Mouse (Mus musculus) liver, embryonic 14.5 days (tissue): Measurements from ENCODE around the gene Mgat1. TPM values are rescaled to one million over a fixed set of nuclear protein-coding genes. Genes with fewer than 3 reads are reported as not detected.

Experiments used
- ATAC-seq: fragments of 200-750 bp; cut with Nextera tagmentation; 2 replicates; pipeline ENCODE4 v1.8.0; 2017; ENCODE audit warnings: moderate number of reproducible peaks, mild to moderate bottlenecking, moderate library complexity; ENCODE audit not compliant: insufficient read depth
- DNase-seq, 3 experiments: peaks; one replicate each; pipeline ENCODE4 v3.0.0-alpha.2; 2012 to 2013; ENCODE audit warnings: low read depth in 3 of 3, low spot score in 3 of 3
- H3K27ac ChIP-seq: fragments of 300-500 bp; sonication (generic); 2 replicates; pipeline ENCODE4 v1.5.1; 2014; ENCODE audit warnings: moderate library complexity, mild to moderate bottlenecking, control low read depth, inconsistent platforms
- H3K27me3 ChIP-seq: fragments of 300-500 bp; sonication (generic); 2 replicates; pipeline ENCODE4 v1.6.1; 2014; ENCODE audit warnings: mild to moderate bottlenecking, low read length, moderate library complexity; ENCODE audit not compliant: control insufficient read depth, insufficient read depth
- H3K36me3 ChIP-seq: fragments of 300-500 bp; sonication (generic); replicated peaks from 2 replicates; pipeline ENCODE4 v1.6.1; 2014; ENCODE audit warnings: low read depth; ENCODE audit not compliant: control insufficient read depth, insufficient read depth
- H3K4me1 ChIP-seq, 2 experiments: fragments of 200-500 bp in 1 of 2; fragments of 300-500 bp in 1 of 2; sonication (generic) in 1 of 2; replicated peaks; 2 replicates each; pipeline ENCODE4 v1.6.1; 2012 to 2014; ENCODE audit warnings: antibody characterized with exemption in 1 of 2, inconsistent platforms in 1 of 2, low read length in 1 of 2; ENCODE audit not compliant: control insufficient read depth in 2 of 2, insufficient read depth in 2 of 2
- H3K4me2 ChIP-seq: fragments of 300-500 bp; sonication (generic); 2 replicates; pipeline ENCODE4 v1.6.1; 2014; ENCODE audit warnings: low read depth, mild to moderate bottlenecking, control low read depth, moderate library complexity
- H3K4me3 ChIP-seq, 2 experiments: fragments of 200-500 bp in 1 of 2; fragments of 300-500 bp in 1 of 2; sonication (generic) in 1 of 2; 2 replicates each; pipeline ENCODE4 v1.5.1; 2012 to 2014; ENCODE audit warnings: low read depth in 2 of 2, low read length in 2 of 2, mild to moderate bottlenecking in 2 of 2, control low read depth in 1 of 2, inconsistent platforms in 1 of 2, moderate library complexity in 1 of 2; ENCODE audit not compliant: insufficient read depth in 1 of 2
- H3K9ac ChIP-seq: fragments of 300-500 bp; sonication (generic); replicated peaks from 2 replicates; pipeline ENCODE4 v1.6.1; 2014; ENCODE audit warnings: mild to moderate bottlenecking, control low read depth, moderate library complexity
- H3K9me3 ChIP-seq: fragments of 300-500 bp; sonication (generic); 2 replicates; pipeline ENCODE4 v1.6.1; 2016; ENCODE audit warnings: low read length, mixed read lengths; ENCODE audit not compliant: control insufficient read depth
- CTCF ChIP-seq: IDR thresholded peaks from 2 replicates; pipeline ENCODE4 v1.5.1; 2016; ENCODE audit warnings: antibody characterized with exemption, low read depth, control low read depth
- EP300 ChIP-seq: IDR thresholded peaks from 2 replicates; pipeline ENCODE4 v1.6.1; 2016; ENCODE audit warnings: antibody characterized with exemption, low read depth
- WGBS: fragments of 180-500 bp; shearing (Covaris S2); extraction: QIAGEN DNeasy Blood & Tissue Kit; methylation state at CpG from one replicate; pipeline ENCODE4 v1.1.7; 2014; ENCODE audit not compliant: insufficient replicate concordance; 5-methylcytosine and 5-hydroxymethylcytosine counted together
- polyA plus RNA-seq, 2 experiments: library from polyadenylated mRNA; depleted of rRNA in 1 of 2; stranded (reverse) in 1 of 2; unstranded in 1 of 2; fragments of >200 nt; fragmentation: Nextera tagmentation in 1 of 2; extraction: Ambion mirVana in 1 of 2; gene quantifications; 2 replicates each; pipeline versions ENCODE4 v1.2.1 to v1.2.3; 2012 to 2014

The Mgat1 gene
- polyA plus RNA-seq, 2 experiments: 22.6 to 22.8 TPM

DNA sequence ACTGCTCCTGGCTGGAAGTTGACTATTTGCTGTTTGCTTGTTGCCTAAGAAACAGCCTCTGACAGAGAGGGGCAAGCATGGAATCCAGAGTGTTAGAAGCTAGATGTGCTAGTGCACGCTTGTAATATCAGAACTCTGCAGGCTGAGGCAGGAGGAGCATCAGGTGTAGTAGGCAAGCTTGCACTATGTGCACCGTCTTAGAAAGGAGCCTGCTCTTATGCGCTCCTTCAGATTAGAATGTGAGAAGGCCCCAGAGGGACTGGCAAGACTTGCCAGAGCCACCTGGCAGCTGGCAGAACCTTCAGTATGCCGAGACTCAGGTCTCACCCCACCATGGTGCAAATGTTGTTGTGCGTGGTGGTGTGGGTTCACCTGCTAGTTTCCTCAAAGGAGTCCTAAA, 8.1 kb downstream of the Mgat1 start:
- Histone ChIP-seq H3K36me3 (peaks cover 21% of the 10 kb centered on the region), H3K4me1 (peaks cover 28 to 43% of the 10 kb centered on the region in 2 experiments), H3K4me2 (peak overlapping the region; percentile 73), H3K27me3 (no peaks in the 10 kb centered on the region), H3K9me3 (no peaks in the 10 kb centered on the region), H3K9ac (peak overlapping the region; percentile 10; the same call in 1 of the 2 replicates), H3K27ac (peak overlapping the region; percentile 81), H3K4me3 (peak overlapping the region; percentile 82)
- ATAC-seq: no peak
- no peak for DNase-seq
- WGBS: 38% methylated on average over 5 of the region's 5 CpGs
- no peak for TF ChIP-seq CTCF
- no peak for TF ChIP-seq EP300

DNA sequence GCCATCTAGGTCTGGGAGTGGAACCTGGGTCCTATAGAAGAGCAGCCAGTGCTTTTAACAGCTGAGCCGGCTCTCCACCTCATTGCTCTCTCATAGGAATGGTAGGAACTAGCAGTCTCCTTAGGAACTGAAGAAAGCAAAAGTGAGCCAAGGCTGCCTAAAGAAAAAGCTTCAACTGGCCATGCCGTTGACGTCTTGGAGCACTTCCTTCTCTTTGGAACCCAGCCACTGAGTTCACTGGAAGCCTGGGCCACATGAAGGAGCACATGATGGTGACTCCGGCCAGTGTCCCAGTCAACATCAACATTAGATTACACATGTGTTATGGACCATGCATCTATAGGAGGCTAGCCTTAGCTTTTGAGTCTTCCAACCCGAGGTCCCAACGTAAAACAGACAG, 9.0 kb downstream of the Mgat1 start:
- no peak overlapping the region for H3K4me3 ChIP-seq
- H3K36me3 ChIP-seq: peaks cover 25% of the 10 kb centered on the region
- H3K27me3 ChIP-seq: no peaks in the 10 kb centered on the region
- DNase-seq (no peak), ATAC-seq (no peak)
- peak overlapping the region; percentile 73; the same call in 1 of the 2 replicates for H3K4me2 ChIP-seq
- no peaks in the 10 kb centered on the region for H3K9me3 ChIP-seq
- H3K9ac ChIP-seq: no peak overlapping the region; the same call in 1 of the 2 replicates
- TF ChIP-seq CTCF (no peak), EP300 (no peak)
- H3K27ac ChIP-seq: no peak overlapping the region
- WGBS: 77% methylated on average over 6 of the region's 6 CpGs
- peaks cover 21 to 37% of the 10 kb centered on the region in 2 experiments for H3K4me1 ChIP-seq

DNA sequence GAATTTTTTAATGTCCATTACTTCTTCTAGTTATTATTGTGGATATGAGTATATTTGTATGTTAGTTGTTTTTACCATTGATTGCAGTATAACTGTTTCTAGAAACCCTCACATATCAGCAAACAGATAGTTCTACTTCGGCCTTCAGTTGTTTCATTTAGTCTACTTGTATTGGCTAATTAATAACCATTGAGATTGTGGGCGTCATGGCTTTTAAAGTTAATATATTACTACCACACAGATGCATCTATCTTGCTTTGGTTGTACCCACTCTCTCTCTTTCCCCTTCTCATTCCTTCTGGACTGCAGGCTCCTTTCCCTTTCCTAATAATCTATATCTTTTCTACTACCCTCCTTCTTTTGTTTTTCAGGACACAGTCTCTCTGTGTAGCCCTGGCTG, 15.3 kb downstream of the Mgat1 start:
- DNase-seq: no peak
- Histone ChIP-seq H3K4me1 (no peaks in the 10 kb centered on the region), H3K27me3 (no peaks in the 10 kb centered on the region), H3K4me3 (no peak overlapping the region), H3K9ac (no peak overlapping the region), H3K27ac (no peak overlapping the region), H3K9me3 (no peaks in the 10 kb centered on the region), H3K36me3 (peaks cover 40% of the 10 kb centered on the region), H3K4me2 (no peak overlapping the region)
- TF ChIP-seq CTCF (no peak), EP300 (no peak)
- 65% methylated on average over 2 of the region's 2 CpGs for WGBS
- no peak for ATAC-seq

DNA sequence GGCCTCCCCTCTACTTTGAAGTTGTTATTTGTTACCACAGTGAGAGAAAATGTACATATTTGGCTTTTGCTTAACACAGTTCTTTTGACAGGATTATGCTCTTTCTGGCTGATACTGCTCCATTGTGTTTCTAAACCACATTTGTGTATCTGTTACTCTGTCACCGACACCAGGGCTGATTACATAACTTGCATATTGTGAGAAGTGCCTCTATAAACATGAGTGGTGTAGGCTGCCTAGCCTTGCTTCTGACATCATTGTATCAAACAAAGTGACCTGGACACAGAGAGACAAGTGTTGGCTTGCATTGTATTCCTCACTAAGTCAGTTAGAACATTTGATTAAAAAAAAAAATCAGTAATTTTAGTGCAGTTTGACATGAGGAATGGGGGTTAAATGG, 15.8 kb downstream of the Mgat1 start:
- H3K4me1 ChIP-seq: no peaks in the 10 kb centered on the region
- ATAC-seq (no peak), DNase-seq (no peak)
- no peaks in the 10 kb centered on the region for H3K27me3 ChIP-seq
- H3K4me2 ChIP-seq: no peak overlapping the region
- H3K27ac ChIP-seq: no peak overlapping the region
- no peak for TF ChIP-seq EP300
- TF ChIP-seq CTCF: no peak
- H3K36me3 ChIP-seq: peaks cover 36% of the 10 kb centered on the region
- H3K9me3 ChIP-seq: no peaks in the 10 kb centered on the region
- H3K9ac ChIP-seq: no peak overlapping the region
- WGBS: 40% methylated on average over 1 of the region's 1 CpGs
- no peak overlapping the region for H3K4me3 ChIP-seq

DNA sequence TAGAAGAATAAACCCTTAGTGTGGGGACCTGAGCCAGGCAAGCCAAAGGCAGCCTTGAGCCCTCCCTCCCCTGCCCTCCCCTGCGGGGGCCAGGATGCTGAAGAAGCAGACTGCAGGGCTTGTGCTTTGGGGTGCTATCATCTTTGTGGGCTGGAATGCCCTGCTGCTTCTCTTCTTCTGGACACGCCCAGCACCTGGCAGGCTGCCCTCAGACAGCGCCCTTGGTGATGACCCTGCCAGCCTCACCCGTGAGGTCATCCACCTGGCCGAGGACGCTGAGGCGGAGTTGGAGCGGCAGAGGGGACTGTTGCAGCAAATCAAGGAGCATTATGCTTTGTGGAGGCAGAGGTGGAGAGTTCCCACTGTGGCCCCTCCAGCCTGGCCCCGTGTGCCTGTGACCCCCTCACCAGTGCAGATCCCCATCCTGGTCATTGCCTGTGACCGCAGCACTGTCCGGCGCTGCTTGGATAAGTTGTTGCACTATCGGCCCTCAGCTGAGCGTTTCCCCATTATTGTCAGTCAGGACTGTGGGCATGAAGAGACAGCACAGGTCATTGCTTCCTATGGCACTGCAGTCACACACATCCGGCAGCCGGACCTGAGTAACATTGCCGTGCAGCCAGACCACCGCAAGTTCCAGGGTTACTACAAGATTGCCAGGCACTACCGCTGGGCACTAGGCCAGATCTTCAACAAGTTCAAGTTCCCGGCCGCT, 16.8 kb downstream of the Mgat1 start:
- Histone ChIP-seq H3K4me3 (no peak overlapping the region), H3K4me1 (no peaks in the 10 kb centered on the region), H3K27me3 (no peaks in the 10 kb centered on the region), H3K4me2 (no peak overlapping the region), H3K9me3 (no peaks in the 10 kb centered on the region), H3K9ac (no peak overlapping the region), H3K27ac (no peak overlapping the region), H3K36me3 (peaks cover 31% of the 10 kb centered on the region)
- WGBS: 91% methylated on average over 21 of the region's 21 CpGs
- DNase-seq (no peak), ATAC-seq (0 out of 2 replicates have a peak, but pooled peaks have one; percentile 14)
- TF ChIP-seq EP300 (no peak), CTCF (no peak)
